Mouse (Mus musculus) urinary bladder, adult 18-20 months (tissue): ENCODE results near the gene Fam71a.

ENCODE experiments used
- DNase-seq, 2 experiments: peaks; one replicate each; pipeline ENCODE4 v3.0.0; 2022; ENCODE audit warnings: low spot score in 2 of 2, mixed read lengths in 2 of 2

Fam71a gene

GRCm38 (mm10) chr1:191164717-191165116 is at the start of gene Fam71a:
Gene Fam71a (minus strand): TSS chr1:191164817.
- DNase-seq = no peak

GRCm38 (mm10) chr1:191211096-191211495 is 46.5 kb upstream of the Fam71a start:
- no peak for DNase-seq

- no peak for DNase-seq
Measured at GRCm38 (mm10) chr1:191205791-191206190, 41.2 kb upstream of the Fam71a start.

- DNase-seq = no peak
Measured at GRCm38 (mm10) chr1:191204876-191205275, 40.3 kb upstream of the Fam71a start.

GRCm38 (mm10) chr1:191203496-191203895 is 38.9 kb upstream of the Fam71a start:
- no peak for DNase-seq

- DNase-seq = no peak
Measured at GRCm38 (mm10) chr1:191202208-191202952, 37.8 kb upstream of the Fam71a start.

- no peak for DNase-seq
Measured at GRCm38 (mm10) chr1:191200816-191201602, 36.4 kb upstream of the Fam71a start.

- no peak for DNase-seq
Measured at GRCm38 (mm10) chr1:191197916-191198315, 33.3 kb upstream of the Fam71a start.

GRCm38 (mm10) chr1:191196016-191196415 is 31.4 kb upstream of the Fam71a start:
- DNase-seq = no peak

- DNase-seq = peak in 1 of 2 experiments; percentile 28
Measured at GRCm38 (mm10) chr1:191193657-191194424, 29.2 kb upstream of the Fam71a start.

- no peak for DNase-seq
Measured at GRCm38 (mm10) chr1:191192751-191193150, 28.1 kb upstream of the Fam71a start.

GRCm38 (mm10) chr1:191192213-191192612 is 27.6 kb upstream of the Fam71a start:
- DNase-seq = no peak

- no peak for DNase-seq
Measured at GRCm38 (mm10) chr1:191189671-191190372, 25.2 kb upstream of the Fam71a start.

- DNase-seq = peak; percentile 54 to 66
Measured at GRCm38 (mm10) chr1:191186386-191186770, 21.8 kb upstream of the Fam71a start.

- peak; percentile 39 to 47 for DNase-seq
Measured at GRCm38 (mm10) chr1:191185761-191186385, 21.3 kb upstream of the Fam71a start.

- peak; percentile 58 to 76 for DNase-seq
Measured at GRCm38 (mm10) chr1:191184841-191185251, 20.2 kb upstream of the Fam71a start.

- no peak for DNase-seq
Measured at GRCm38 (mm10) chr1:191184066-191184815, 19.6 kb upstream of the Fam71a start.

- DNase-seq = peak; percentile 97 to 99
Measured at GRCm38 (mm10) chr1:191183163-191184065, 18.8 kb upstream of the Fam71a start.
